Mouse (Mus musculus) embryonic facial prominence, embryonic 15.5 days (tissue): ENCODE data around the gene Rgs12. TPM values are rescaled to one million over a fixed set of nuclear protein-coding genes. Genes with fewer than 3 reads are reported as not detected.

Source experiments
- ATAC-seq: fragments of 200-750 bp; cut with Nextera tagmentation; 2 replicates; pipeline ENCODE4 v1.8.0; 2017; ENCODE audit warnings: low read depth, moderate TSS enrichment; ENCODE audit not compliant: insufficient number of reproducible peaks, low FRiP score, low TSS enrichment
- H3K27ac ChIP-seq: fragments of 300-500 bp; sonication (generic); replicated peaks from 2 replicates; pipeline ENCODE4 v1.5.1; 2015; ENCODE audit warnings: mild to moderate bottlenecking, inconsistent platforms
- H3K27me3 ChIP-seq: fragments of 300-500 bp; sonication (generic); 2 replicates; pipeline ENCODE4 v1.6.1; 2015; ENCODE audit warnings: inconsistent platforms
- H3K36me3 ChIP-seq: fragments of 300-500 bp; sonication (generic); 2 replicates; pipeline ENCODE4 v1.6.1; 2015; ENCODE audit warnings: mild to moderate bottlenecking, inconsistent platforms
- H3K4me1 ChIP-seq: fragments of 300-500 bp; sonication (generic); 2 replicates; pipeline ENCODE4 v1.6.1; 2015; ENCODE audit warnings: inconsistent platforms
- H3K4me2 ChIP-seq: fragments of 300-500 bp; sonication (generic); replicated peaks from 2 replicates; pipeline ENCODE4 v1.6.1; 2015; ENCODE audit warnings: mild to moderate bottlenecking, inconsistent platforms
- H3K4me3 ChIP-seq: fragments of 300-500 bp; sonication (generic); replicated peaks from 2 replicates; pipeline ENCODE4 v1.5.1; 2015; ENCODE audit warnings: mild to moderate bottlenecking, inconsistent platforms
- H3K9ac ChIP-seq: fragments of 300-500 bp; sonication (generic); 2 replicates; pipeline ENCODE4 v1.6.1; 2015; ENCODE audit warnings: inconsistent platforms
- H3K9me3 ChIP-seq: fragments of 300-500 bp; sonication (generic); replicated peaks from 2 replicates; pipeline ENCODE4 v1.6.1; 2016; ENCODE audit warnings: inconsistent platforms
- WGBS: fragments of 180-500 bp; shearing (Covaris S2); methylation state at CpG from one replicate; pipeline ENCODE4 v1.1.7; 2015; 5-methylcytosine and 5-hydroxymethylcytosine counted together
- polyA plus RNA-seq: library from polyadenylated mRNA; unstranded; fragments of >200 nt; fragmentation: Nextera tagmentation; extraction: Ambion mirVana; gene quantifications from 2 replicates; pipeline ENCODE4 v1.2.1, GENCODE M21; 2015

Rgs12 gene
- polyA plus RNA-seq, 1 experiment from 2014 or later, result 42.3 TPM

GRCm38 (mm10) chr5:35035141-35035540 is 85.9 kb downstream of the Rgs12 start:
- no peaks in the 10 kb centered on the region for H3K9me3 ChIP-seq
- H3K36me3 ChIP-seq, result peaks cover 42% of the 10 kb centered on the region
- no peak overlapping the region for H3K4me3 ChIP-seq
- 0 out of 2 replicates have a peak overlapping the region, but pooled peaks have one; percentile 12 for H3K27ac ChIP-seq
- ATAC-seq, result no peak
- no peak overlapping the region for H3K9ac ChIP-seq
- H3K27me3 ChIP-seq, result no peaks in the 10 kb centered on the region
- no peak overlapping the region for H3K4me2 ChIP-seq
- WGBS, result 88% methylated on average over 5 of the region's 5 CpGs
- H3K4me1 ChIP-seq, result peaks cover 14% of the 10 kb centered on the region

- H3K27ac ChIP-seq, result no peak overlapping the region
- H3K9me3 ChIP-seq, result no peaks in the 10 kb centered on the region
- H3K27me3 ChIP-seq, result no peaks in the 10 kb centered on the region
- WGBS, result 57% methylated on average over 4 of the region's 4 CpGs
- peaks cover 36% of the 10 kb centered on the region for H3K36me3 ChIP-seq
- no peak overlapping the region for H3K4me2 ChIP-seq
- ATAC-seq, result no peak
- no peak overlapping the region for H3K9ac ChIP-seq
- H3K4me3 ChIP-seq, result no peak overlapping the region
- H3K4me1 ChIP-seq, result peaks cover 14% of the 10 kb centered on the region
These were observed 86.5 kb downstream of the Rgs12 start for GRCm38 (mm10) chr5:35035795-35036194.

DNA sequence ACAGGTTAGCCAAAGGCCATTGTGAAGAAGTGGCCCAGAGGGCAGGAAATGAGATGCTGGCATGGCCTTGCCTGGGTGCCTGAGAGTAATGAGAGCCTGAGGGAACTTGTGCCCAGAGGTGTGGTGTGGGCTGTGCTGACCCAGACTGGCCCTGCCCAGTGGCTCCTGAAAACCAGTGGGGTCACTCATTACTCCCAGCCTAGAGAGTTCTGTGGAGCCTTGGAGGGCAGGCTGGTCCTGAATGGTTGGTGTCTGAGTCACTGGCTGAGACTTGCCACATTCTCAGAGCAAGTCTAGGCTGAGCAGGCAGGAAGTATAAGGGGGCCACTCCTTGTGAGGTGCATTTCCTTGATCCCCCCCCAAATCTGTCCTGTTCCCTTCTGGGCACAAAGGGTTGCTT is 88.2 kb downstream of the Rgs12 start:
- no peaks in the 10 kb centered on the region for H3K27me3 ChIP-seq
- peaks cover 14% of the 10 kb centered on the region for H3K4me1 ChIP-seq
- H3K9me3 ChIP-seq, result no peaks in the 10 kb centered on the region
- H3K36me3 ChIP-seq, result peaks cover 20% of the 10 kb centered on the region
- no peak overlapping the region for H3K9ac ChIP-seq
- no peak overlapping the region for H3K27ac ChIP-seq
- ATAC-seq, result no peak
- no peak overlapping the region for H3K4me3 ChIP-seq
- H3K4me2 ChIP-seq, result no peak overlapping the region

DNA sequence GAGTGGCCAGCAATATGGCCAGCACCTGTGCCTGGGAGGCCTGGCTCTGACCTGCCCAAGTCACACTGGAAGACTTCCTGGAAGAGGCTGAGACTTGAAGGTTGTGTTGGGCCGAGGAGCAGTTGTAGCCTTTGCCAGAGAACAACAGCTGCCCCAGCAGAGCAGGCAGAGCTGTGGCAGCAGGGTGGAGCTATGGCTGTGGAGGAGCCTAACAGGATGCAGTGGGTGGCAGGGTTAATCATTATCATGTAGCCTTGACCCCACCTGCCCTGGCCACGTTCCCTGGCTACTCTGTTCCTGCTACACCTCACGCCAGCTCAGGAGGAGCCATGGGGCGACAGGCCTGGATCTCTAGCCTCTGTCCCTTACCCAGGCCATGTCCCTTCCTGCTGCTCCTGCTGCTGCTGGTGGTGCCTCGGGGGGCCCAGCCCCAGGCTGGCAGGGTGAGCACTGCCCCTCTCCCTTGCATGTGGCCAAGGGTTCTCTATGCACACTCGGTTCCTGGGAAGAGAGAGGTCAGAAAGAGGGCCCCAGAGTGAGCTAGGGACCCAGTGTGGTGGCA is 92.1 kb downstream of the Rgs12 start, which contains the start of gene Hgfac:
Gene Hgfac, plus strand, starts transcription at position 242 of the 562 bp plus-strand sequence.
- no peak within 1 kb of the TSS for H3K9ac ChIP-seq
- WGBS, result 45% methylated on average over 6 of the region's 6 CpGs

GRCm38 (mm10) chr5:35042431-35043109 is 93.3 kb downstream of the Rgs12 start:
- 63% methylated on average over 10 of the region's 10 CpGs for WGBS
- Histone ChIP-seq H3K27me3 (no peaks in the 10 kb centered on the region), H3K9me3 (no peaks in the 10 kb centered on the region), H3K4me2 (no peak overlapping the region), H3K4me1 (0 out of 2 replicates have a peak, but pooled peaks cover 3% of the 10 kb centered on the region), H3K4me3 (no peak overlapping the region), H3K36me3 (no peaks in the 10 kb centered on the region), H3K27ac (no peak overlapping the region), H3K9ac (no peak overlapping the region)
- ATAC-seq, result peak; percentile 18; the same call in 1 of the 2 replicates

More for the DNA sequence above, 92.1 kb downstream of the Rgs12 start, which contains the start of gene Hgfac:
- H3K9me3 ChIP-seq, result no peaks in the 10 kb centered on the region
- ATAC-seq, result no peak
- no peak within 1 kb of the TSS for H3K4me3 ChIP-seq
- H3K4me2 ChIP-seq, result no peak within 1 kb of the TSS
- H3K36me3 ChIP-seq, result no peaks in the 10 kb centered on the region
- H3K27me3 ChIP-seq, result no peaks in the 10 kb centered on the region
- no peak within 1 kb of the TSS for H3K27ac ChIP-seq
- H3K4me1 ChIP-seq, result peaks cover 10% of the 10 kb centered on the region

- 21% methylated on average over 1 of the region's 1 CpGs for WGBS
- Histone ChIP-seq H3K9ac (no peak overlapping the region), H3K4me2 (no peak overlapping the region), H3K4me1 (no peaks in the 10 kb centered on the region), H3K27me3 (no peaks in the 10 kb centered on the region), H3K36me3 (no peaks in the 10 kb centered on the region), H3K4me3 (no peak overlapping the region), H3K9me3 (no peaks in the 10 kb centered on the region), H3K27ac (no peak overlapping the region)
- peak; percentile 71 for ATAC-seq
These were observed 93.8 kb downstream of the Rgs12 start for GRCm38 (mm10) chr5:35043110-35043451.

DNA sequence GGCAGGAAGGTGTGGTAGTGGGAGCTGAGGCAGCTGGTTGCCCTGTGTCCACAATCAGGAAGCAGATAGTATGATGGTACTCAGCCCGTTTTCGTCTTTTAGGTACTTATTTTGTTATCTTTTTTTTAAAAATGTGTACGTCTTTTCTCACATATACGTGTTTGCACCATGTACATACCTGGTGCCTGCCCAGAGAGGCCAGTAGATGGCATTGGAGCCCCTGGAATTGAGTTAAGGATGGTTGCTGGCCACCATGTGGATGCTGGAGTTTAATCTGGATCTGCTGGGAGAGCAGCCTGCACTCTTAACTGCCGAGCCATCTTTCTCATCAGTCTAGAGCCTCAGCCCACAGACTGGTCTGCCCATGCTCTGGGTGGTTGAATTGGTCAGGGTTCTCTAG is 101.3 kb downstream of the Rgs12 start:
- no peak overlapping the region for H3K9ac ChIP-seq
- H3K36me3 ChIP-seq, result no peaks in the 10 kb centered on the region
- no peak overlapping the region for H3K27ac ChIP-seq
- 69% methylated on average over 5 of the region's 5 CpGs for WGBS
- H3K4me2 ChIP-seq, result no peak overlapping the region
- no peak overlapping the region for H3K4me3 ChIP-seq
- no peaks in the 10 kb centered on the region for H3K9me3 ChIP-seq
- no peaks in the 10 kb centered on the region for H3K4me1 ChIP-seq
- H3K27me3 ChIP-seq, result 0 out of 2 replicates have a peak, but pooled peaks cover 4% of the 10 kb centered on the region
- ATAC-seq, result no peak

DNA sequence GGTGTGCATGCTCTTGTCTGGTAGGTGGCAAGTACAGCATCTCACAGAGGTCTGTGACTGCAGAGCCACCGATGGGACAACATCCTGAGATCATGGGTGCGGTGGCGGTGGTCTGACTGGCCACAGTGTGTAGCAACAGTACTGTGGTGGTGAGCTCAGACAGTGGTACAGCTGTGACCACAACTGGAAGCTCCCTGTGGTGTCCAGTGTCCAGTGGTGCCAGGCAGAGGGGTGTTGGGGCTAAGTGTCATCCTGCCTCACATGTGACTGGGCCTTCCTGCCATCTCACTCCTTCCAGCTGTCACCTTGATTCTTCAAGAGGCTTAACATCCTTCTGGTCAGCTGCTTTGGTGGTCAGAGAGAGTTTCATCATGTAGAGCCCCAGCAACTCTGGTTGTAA is 105.4 kb downstream of the Rgs12 start:
- Histone ChIP-seq H3K9me3 (no peaks in the 10 kb centered on the region), H3K4me2 (no peak overlapping the region), H3K9ac (no peak overlapping the region), H3K4me1 (peaks cover 13% of the 10 kb centered on the region), H3K36me3 (no peaks in the 10 kb centered on the region), H3K27ac (no peak overlapping the region), H3K4me3 (no peak overlapping the region), H3K27me3 (peaks cover 18% of the 10 kb centered on the region)
- 78% methylated on average over 3 of the region's 3 CpGs for WGBS
- ATAC-seq, result no peak

GRCm38 (mm10) chr5:35055076-35055475 is 105.8 kb downstream of the Rgs12 start:
- Histone ChIP-seq H3K4me1 (peaks cover 13% of the 10 kb centered on the region), H3K36me3 (no peaks in the 10 kb centered on the region), H3K27ac (no peak overlapping the region), H3K4me3 (no peak overlapping the region), H3K9ac (no peak overlapping the region), H3K9me3 (no peaks in the 10 kb centered on the region), H3K4me2 (no peak overlapping the region), H3K27me3 (peaks cover 18% of the 10 kb centered on the region)
- 63% methylated on average over 12 of the region's 12 CpGs for WGBS
- ATAC-seq, result 0 out of 2 replicates have a peak, but pooled peaks have one; percentile 12

DNA sequence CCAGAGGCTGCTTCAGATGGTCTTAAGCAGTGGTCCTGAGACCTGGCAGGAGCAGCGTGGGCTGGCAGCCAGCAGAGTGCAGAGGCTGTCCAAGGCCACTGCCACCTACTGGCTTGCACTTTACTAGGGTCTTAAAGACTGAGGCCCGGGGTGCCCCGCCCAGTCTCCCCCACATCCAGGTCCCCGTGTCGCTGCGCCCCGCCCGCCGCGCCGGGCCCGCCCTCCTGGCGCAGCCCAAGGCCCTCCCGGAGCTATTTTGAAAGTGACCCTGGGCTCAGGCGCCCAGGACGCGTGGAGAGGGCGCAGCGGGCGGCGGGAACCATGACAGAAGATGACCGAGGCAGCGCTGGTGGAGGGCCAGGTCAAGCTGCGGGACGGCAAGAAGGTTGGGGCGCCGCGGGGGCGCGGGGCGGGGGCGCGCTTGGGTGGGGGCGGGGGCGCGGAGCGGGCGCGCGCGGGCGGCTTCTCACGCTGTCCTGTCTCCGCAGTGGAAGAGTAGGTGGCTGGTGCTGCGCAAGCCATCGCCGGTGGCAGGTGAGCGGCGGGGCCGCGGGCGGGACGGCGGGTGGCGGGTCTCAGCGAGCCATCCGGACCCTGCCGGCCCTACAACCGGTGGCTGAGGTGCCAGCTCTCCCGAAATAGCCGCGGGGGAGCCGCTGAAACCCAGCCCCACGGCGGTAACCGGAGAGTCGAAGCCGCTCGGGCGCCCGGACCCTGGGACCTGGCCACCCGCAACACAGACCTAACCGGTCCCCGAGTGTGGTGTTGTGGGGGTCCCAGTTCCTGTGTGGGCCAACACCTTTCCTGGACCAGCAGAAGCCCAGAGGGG is 107.6 kb downstream of the Rgs12 start, which contains the start of gene Dok7:
Gene Dok7, plus strand, starts transcription at position 163 of the 829 bp plus-strand sequence.
- Histone ChIP-seq H3K27me3 (peaks cover 18% of the 10 kb centered on the region), H3K4me2 (peak within 1 kb of the TSS; percentile 94), H3K9me3 (no peaks in the 10 kb centered on the region), H3K36me3 (no peaks in the 10 kb centered on the region), H3K9ac (peak within 1 kb of the TSS; percentile 31), H3K4me1 (peaks cover 13% of the 10 kb centered on the region), H3K4me3 (peak within 1 kb of the TSS; percentile 59), H3K27ac (no peak within 1 kb of the TSS)
- peak; percentile 51 for ATAC-seq
- under 1% methylated on average over 71 of the region's 74 CpGs for WGBS

DNA sequence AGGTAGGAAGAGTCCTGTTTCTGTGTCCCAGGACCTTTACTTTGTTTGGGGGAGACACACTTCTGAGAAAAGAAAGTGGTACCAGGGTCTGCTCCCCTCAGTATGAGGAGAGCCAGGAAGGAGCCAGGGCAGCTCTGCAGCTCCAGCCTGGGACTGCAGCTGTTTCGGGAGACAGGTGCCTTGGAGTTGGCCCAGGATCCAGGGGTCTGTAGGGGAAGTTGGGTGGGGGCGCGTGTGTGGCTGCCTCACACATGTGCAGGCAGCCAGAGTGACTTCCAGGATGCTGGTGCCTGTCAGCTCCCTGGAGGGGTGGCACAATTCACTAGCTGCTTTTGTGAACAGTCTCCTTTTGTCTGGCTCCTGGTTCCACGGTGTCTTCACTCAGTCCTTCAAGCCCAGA is 108.3 kb downstream of the Rgs12 start:
- no peak overlapping the region for H3K27ac ChIP-seq
- H3K27me3 ChIP-seq, result peaks cover 18% of the 10 kb centered on the region
- H3K9me3 ChIP-seq, result no peaks in the 10 kb centered on the region
- H3K36me3 ChIP-seq, result no peaks in the 10 kb centered on the region
- 9% methylated on average over 4 of the region's 4 CpGs for WGBS
- H3K4me3 ChIP-seq, result peak overlapping the region; percentile 59
- H3K4me2 ChIP-seq, result peak overlapping the region; percentile 94
- H3K4me1 ChIP-seq, result peaks cover 13% of the 10 kb centered on the region
- ATAC-seq, result no peak
- no peak overlapping the region for H3K9ac ChIP-seq
